10 mouse cellular contexts compared by ENCODE assay signal in genomic region chr8:70634066-70634465, GRCm38 (mm10). TPM values are rescaled to one million over a fixed set of nuclear protein-coding genes. Genes with fewer than 3 reads are reported as not detected.
DNase-seq lines count a peak whose midpoint lies in the region; ATAC-seq and TF ChIP-seq lines count a peak whose summit lies in the region.
"Had no signal": no experiment of that assay in that cellular context is flagged by ENCODE, and none has a peak within 500 bp of the region (broad histone marks: within the 10 kb centered on the region; RNA-seq: fewer than 3 reads in every experiment).

No protein-coding gene starts in this region.

- no peak overlapping the region for H3K4me3 ChIP-seq in liver, embryonic 11.5 days (ENCODE audit: low read depth, low read length)
- H3K4me3 ChIP-seq in kidney, embryonic 16.5 days (ENCODE audit: low read length) = no peak overlapping the region
- no peak overlapping the region for H3K4me3 ChIP-seq in macrophage (ENCODE audit: inconsistent target)
- no peak overlapping the region for H3K4me3 ChIP-seq in cerebellum, adult 2 months (replicated peaks; ENCODE audit: insufficient read depth, low read depth, low read length)
- H3K4me3 ChIP-seq in midbrain, embryonic 14.5 days (replicated peaks; ENCODE audit: low read depth, low read length) = no peak overlapping the region
- H3K4me3 ChIP-seq: embryonic facial prominence, embryonic 13.5 days had no signal

- no peaks in the 10 kb centered on the region for H3K36me3 ChIP-seq in liver, embryonic 11.5 days (ENCODE audit: control insufficient read depth, insufficient read depth, low read length)
- H3K36me3 ChIP-seq in kidney, embryonic 16.5 days (ENCODE audit: insufficient read depth, low read length) = no peaks in the 10 kb centered on the region
- no peaks in the 10 kb centered on the region for H3K36me3 ChIP-seq in macrophage (ENCODE audit: inconsistent target)
- H3K36me3 ChIP-seq in midbrain, embryonic 14.5 days (ENCODE audit: control insufficient read depth, insufficient read depth, low read length) = no peaks in the 10 kb centered on the region
- H3K36me3 ChIP-seq: embryonic facial prominence, embryonic 13.5 days had no signal

- no peak for ATAC-seq in liver, embryonic 11.5 days (replicated peaks; ENCODE audit: low FRiP score)
- no peak for ATAC-seq in kidney, embryonic 16.5 days (ENCODE audit: low FRiP score, low TSS enrichment)
- ATAC-seq in midbrain, embryonic 14.5 days (ENCODE audit: low FRiP score, low TSS enrichment) = no peak

- no peak overlapping the region for H3K9ac ChIP-seq in liver, embryonic 11.5 days (ENCODE audit: low read depth, low read length)
- 0 out of 2 replicates have a peak overlapping the region, but pooled peaks have one; percentile 2 for H3K9ac ChIP-seq in kidney, embryonic 16.5 days (replicated peaks; ENCODE audit: low read length)
- H3K9ac ChIP-seq in midbrain, embryonic 14.5 days (replicated peaks; ENCODE audit: low read length) = no peak overlapping the region
- H3K9ac ChIP-seq: embryonic facial prominence, embryonic 13.5 days; liver, embryonic 14.5 days had no signal

- H3K4me2 ChIP-seq in liver, embryonic 11.5 days = no peak overlapping the region
- no peak overlapping the region for H3K4me2 ChIP-seq in kidney, embryonic 16.5 days (replicated peaks; ENCODE audit: low read depth, low read length)
- H3K4me2 ChIP-seq in midbrain, embryonic 14.5 days (ENCODE audit: low read length) = no peak overlapping the region
- H3K4me2 ChIP-seq: embryonic facial prominence, embryonic 13.5 days had no signal

- 47% methylated on average over 6 of the region's 6 CpGs for WGBS in liver, embryonic 11.5 days
- WGBS in kidney, embryonic 16.5 days = 38% methylated on average over 6 of the region's 6 CpGs
- 26% methylated on average over 6 of the region's 6 CpGs for WGBS in macrophage (ENCODE audit: missing documents)
- 43% methylated on average over 6 of the region's 6 CpGs for WGBS in cerebellum, adult 2 months
- WGBS in midbrain, embryonic 14.5 days = 64% methylated on average over 6 of the region's 6 CpGs

- TF ChIP-seq POLR2A in cerebellum, adult 2 months (IDR thresholded peaks at IDR 0.05; ENCODE audit: borderline replicate concordance, insufficient read depth, low read length) = no peak

- TF ChIP-seq CTCF in cerebellum, adult 2 months (IDR thresholded peaks at IDR 0.05; ENCODE audit: borderline replicate concordance, insufficient read depth, low read depth, low read length) = no peak

- H3K27ac ChIP-seq in liver, embryonic 11.5 days (ENCODE audit: low read depth, low read length) = no peak overlapping the region
- peak overlapping the region; percentile 0; the same call in 1 of the 2 replicates for H3K27ac ChIP-seq in kidney, embryonic 16.5 days (ENCODE audit: low read length)
- peak overlapping the region; percentile 97 for H3K27ac ChIP-seq in macrophage
- H3K27ac ChIP-seq in cerebellum, adult 2 months (ENCODE audit: insufficient read depth, low read length) = no peak overlapping the region
- H3K27ac ChIP-seq in midbrain, embryonic 14.5 days (replicated peaks; ENCODE audit: low read depth, low read length) = no peak overlapping the region
- H3K27ac ChIP-seq: embryonic facial prominence, embryonic 13.5 days had no signal

- H3K9me3 ChIP-seq in liver, embryonic 11.5 days (ENCODE audit: control insufficient read depth, low read length) = no peaks in the 10 kb centered on the region
- no peaks in the 10 kb centered on the region for H3K9me3 ChIP-seq in kidney, embryonic 16.5 days (ENCODE audit: low read length)
- H3K9me3 ChIP-seq in midbrain, embryonic 14.5 days (ENCODE audit: control insufficient read depth, low read length) = no peaks in the 10 kb centered on the region
- H3K9me3 ChIP-seq: embryonic facial prominence, embryonic 13.5 days had no signal

- intact Hi-C loops in gastrocnemius, postnatal 14 days (cut with DNase I; ENCODE audit: low total_unique reads) = no loop called here

- peaks cover 48% of the 10 kb centered on the region for H3K4me1 ChIP-seq in liver, embryonic 11.5 days (replicated peaks; ENCODE audit: control insufficient read depth, insufficient read depth, low read length)
- H3K4me1 ChIP-seq in kidney, embryonic 16.5 days (ENCODE audit: insufficient read depth, low read length) = peaks cover 59% of the 10 kb centered on the region
- no peaks in the 10 kb centered on the region for H3K4me1 ChIP-seq in cerebellum, adult 2 months (ENCODE audit: control insufficient read depth, insufficient read depth, low read length)
- H3K4me1 ChIP-seq in midbrain, embryonic 14.5 days (ENCODE audit: control insufficient read depth, insufficient read depth, low read length) = peaks cover 15% of the 10 kb centered on the region

- peak; percentile 65 for DNase-seq in liver
- no peak for DNase-seq in liver, embryonic 11.5 days (ENCODE audit: low spot score)
- peak; percentile 59 for DNase-seq in gastrocnemius, postnatal 14 days
- DNase-seq in cerebellum, adult 9-10 months = no peak
- no peak for DNase-seq in cerebellum, adult 2 months
- no peak for DNase-seq in midbrain, embryonic 14.5 days

- H3K27me3 ChIP-seq in liver, embryonic 11.5 days (replicated peaks; ENCODE audit: control insufficient read depth, insufficient read depth, low read length) = peaks cover 9% of the 10 kb centered on the region; the same call in 1 of the 2 replicates
- H3K27me3 ChIP-seq in kidney, embryonic 16.5 days (ENCODE audit: insufficient read depth, low read length) = no peaks in the 10 kb centered on the region
- no peaks in the 10 kb centered on the region for H3K27me3 ChIP-seq in cerebellum, adult 2 months (ENCODE audit: control insufficient read depth, insufficient read depth, low read length)
- H3K27me3 ChIP-seq in midbrain, embryonic 14.5 days (ENCODE audit: control insufficient read depth, insufficient read depth, low read length) = 0 out of 2 replicates have a peak, but pooled peaks cover 6% of the 10 kb centered on the region

- H3K79me2 ChIP-seq in macrophage (ENCODE audit: inconsistent target) = peaks cover 13% of the 10 kb centered on the region

RNA-seq across cellular contexts. Expression of gene Gdf15, which starts 1.8 kb away (rescaled TPM):
- 4.2 and 4.9 TPM in 2 replicates for polyA plus RNA-seq in liver, embryonic 11.5 days (2014; fragmentation: Nextera tagmentation; extraction: Ambion mirVana)
- total RNA-seq in gastrocnemius, postnatal 14 days (2021) = not detected
- 1.0 and 1.2 TPM in 2 replicates for polyA plus RNA-seq in kidney, embryonic 16.5 days (2015; fragmentation: Nextera tagmentation; extraction: Ambion mirVana)
- 100 to 1,000 TPM in 12 of 26 experiments, 10 to 100 TPM in 13, 1 to 10 TPM in 1; 7.8 to 467 (median 92.6) TPM for total RNA-seq in macrophage (2018; cell fraction: chromatin; rRNA removed)
- 1,000 to 10,000 TPM in 6 of 26 experiments, 100 to 1,000 TPM in 15, 10 to 100 TPM in 5; 69.9 to 1,947 (median 332) TPM for total RNA-seq in macrophage (2018; cell fraction: cytosol; rRNA removed)
- total RNA-seq in macrophage (2018; cell fraction: nucleus; rRNA removed) = 1,000 to 10,000 TPM in 7 of 26 experiments, 100 to 1,000 TPM in 16, 10 to 100 TPM in 3; 89.0 to 1,533 (median 505) TPM
- 24.3 to 124 TPM (median 74.3 TPM) in 3 replicates for polyA plus RNA-seq in macrophage (2018)
- 0.28 and 0.51 TPM in 2 replicates for polyA plus RNA-seq in cerebellum, adult 2 months (2012; rRNA removed)
- 0.16 and 0.20 TPM in 2 replicates for polyA plus RNA-seq in midbrain, embryonic 14.5 days (2014; fragmentation: Nextera tagmentation; extraction: Ambion mirVana)

RNA-seq across cellular contexts. Expression of gene Lrrc25, which starts 18.1 kb away (rescaled TPM):
- polyA plus RNA-seq in liver, embryonic 11.5 days (2014; fragmentation: Nextera tagmentation; extraction: Ambion mirVana) = 4.5 and 5.3 TPM in 2 replicates
- under 1 TPM; 0.53 to 0.88 TPM for total RNA-seq in gastrocnemius, postnatal 14 days (2021)
- 1.8 and 1.9 TPM in 2 replicates for polyA plus RNA-seq in kidney, embryonic 16.5 days (2015; fragmentation: Nextera tagmentation; extraction: Ambion mirVana)
- total RNA-seq in macrophage (2018; cell fraction: chromatin; rRNA removed) = 100 to 1,000 TPM in 7 of 26 experiments, 10 to 100 TPM in 19; 21.1 to 149 (median 77.4) TPM
- 100 to 1,000 TPM in 25 of 26 experiments, 10 to 100 TPM in 1; 89.3 to 365 (median 193) TPM for total RNA-seq in macrophage (2018; cell fraction: cytosol; rRNA removed)
- 100 to 1,000 TPM in 23 of 26 experiments, 10 to 100 TPM in 3; 63.8 to 384 (median 181) TPM for total RNA-seq in macrophage (2018; cell fraction: nucleus; rRNA removed)
- polyA plus RNA-seq in macrophage (2018) = 104 to 230 TPM (median 156 TPM) in 3 replicates
- polyA plus RNA-seq in cerebellum, adult 2 months (2012; rRNA removed) = 0.30 and 0.33 TPM in 2 replicates
- polyA plus RNA-seq in midbrain, embryonic 14.5 days (2014; fragmentation: Nextera tagmentation; extraction: Ambion mirVana) = 0.34 and 1.1 TPM in 2 replicates

RNA-seq across cellular contexts. Expression of gene Ssbp4, which starts 25.4 kb away (rescaled TPM):
- 144 and 173 TPM in 2 replicates for polyA plus RNA-seq in liver, embryonic 11.5 days (2014; fragmentation: Nextera tagmentation; extraction: Ambion mirVana)
- 10 to 100 TPM; 22.9 to 25.7 TPM for total RNA-seq in gastrocnemius, postnatal 14 days (2021)
- polyA plus RNA-seq in kidney, embryonic 16.5 days (2015; fragmentation: Nextera tagmentation; extraction: Ambion mirVana) = 133 and 149 TPM in 2 replicates
- 100 to 1,000 TPM in 19 of 26 experiments, 10 to 100 TPM in 7; 38.7 to 250 (median 142) TPM for total RNA-seq in macrophage (2018; cell fraction: chromatin; rRNA removed)
- 100 to 1,000 TPM in 25 of 26 experiments, 10 to 100 TPM in 1; 92.7 to 165 (median 127) TPM for total RNA-seq in macrophage (2018; cell fraction: cytosol; rRNA removed)
- 100 to 1,000 TPM in 8 of 26 experiments, 10 to 100 TPM in 18; 37.5 to 190 (median 88.4) TPM for total RNA-seq in macrophage (2018; cell fraction: nucleus; rRNA removed)
- polyA plus RNA-seq in macrophage (2018) = 71.4 to 137 TPM (median 122 TPM) in 3 replicates
- 172 and 181 TPM in 2 replicates for polyA plus RNA-seq in cerebellum, adult 2 months (2012; rRNA removed)
- polyA plus RNA-seq in midbrain, embryonic 14.5 days (2014; fragmentation: Nextera tagmentation; extraction: Ambion mirVana) = 172 and 213 TPM in 2 replicates

RNA-seq across cellular contexts. Expression of gene Pgpep1, which starts 26.1 kb away (rescaled TPM):
- polyA plus RNA-seq in liver, embryonic 11.5 days (2014; fragmentation: Nextera tagmentation; extraction: Ambion mirVana) = 33.7 and 34.6 TPM in 2 replicates
- 10 to 100 TPM; 18.2 to 21.6 TPM for total RNA-seq in gastrocnemius, postnatal 14 days (2021)
- 88.5 TPM in 2 replicates for polyA plus RNA-seq in kidney, embryonic 16.5 days (2015; fragmentation: Nextera tagmentation; extraction: Ambion mirVana)
- total RNA-seq in macrophage (2018; cell fraction: chromatin; rRNA removed) = 10 to 100 TPM in 25 of 26 experiments, 1 to 10 TPM in 1; 8.5 to 30.1 (median 21.1) TPM
- total RNA-seq in macrophage (2018; cell fraction: cytosol; rRNA removed) = 10 to 100 TPM; 19.1 to 38.4 (median 30.7) TPM
- total RNA-seq in macrophage (2018; cell fraction: nucleus; rRNA removed) = 10 to 100 TPM; 12.7 to 46.1 (median 25.0) TPM
- polyA plus RNA-seq in macrophage (2018) = 19.1 to 57.8 TPM (median 24.3 TPM) in 3 replicates
- polyA plus RNA-seq in cerebellum, adult 2 months (2012; rRNA removed) = 28.3 and 32.5 TPM in 2 replicates
- polyA plus RNA-seq in midbrain, embryonic 14.5 days (2014; fragmentation: Nextera tagmentation; extraction: Ambion mirVana) = 86.9 and 95.8 TPM in 2 replicates

RNA-seq across cellular contexts. Expression of gene Lsm4, which starts 39.0 kb away (rescaled TPM):
- polyA plus RNA-seq in liver, embryonic 11.5 days (2014; fragmentation: Nextera tagmentation; extraction: Ambion mirVana) = 342 and 357 TPM in 2 replicates
- 10 to 100 TPM; 65.9 to 77.0 TPM for total RNA-seq in gastrocnemius, postnatal 14 days (2021)
- polyA plus RNA-seq in kidney, embryonic 16.5 days (2015; fragmentation: Nextera tagmentation; extraction: Ambion mirVana) = 272 and 281 TPM in 2 replicates
- 10 to 100 TPM in 20 of 26 experiments, 1 to 10 TPM in 6; 2.7 to 27.9 (median 15.6) TPM for total RNA-seq in macrophage (2018; cell fraction: chromatin; rRNA removed)
- 10 to 100 TPM; 43.2 to 69.6 (median 58.9) TPM for total RNA-seq in macrophage (2018; cell fraction: cytosol; rRNA removed)
- 10 to 100 TPM; 14.4 to 45.5 (median 23.0) TPM for total RNA-seq in macrophage (2018; cell fraction: nucleus; rRNA removed)
- polyA plus RNA-seq in macrophage (2018) = 47.7 to 66.4 TPM (median 48.9 TPM) in 3 replicates
- 113 and 117 TPM in 2 replicates for polyA plus RNA-seq in cerebellum, adult 2 months (2012; rRNA removed)
- polyA plus RNA-seq in midbrain, embryonic 14.5 days (2014; fragmentation: Nextera tagmentation; extraction: Ambion mirVana) = 175 and 201 TPM in 2 replicates

Comparison
In these comparisons a context has a peak if more than half of its experiments do, and no peak if none do; other contexts are left out.
1. DNase-seq: peak in liver (single experiment) and gastrocnemius, postnatal 14 days (single experiment); none in liver, embryonic 11.5 days (single experiment), cerebellum, adult 9-10 months (single experiment), cerebellum, adult 2 months (0 of 2) and midbrain, embryonic 14.5 days (single experiment).
2. H3K27ac ChIP-seq: peak in kidney, embryonic 16.5 days (single experiment) and macrophage (single experiment); none in liver, embryonic 11.5 days (single experiment), cerebellum, adult 2 months (single experiment) and midbrain, embryonic 14.5 days (single experiment).
3. RNA of gene Lrrc25, which starts 18.1 kb away (polyA plus RNA-seq): 104 to 230 TPM in macrophage; 4.5 to 5.3 TPM in liver, embryonic 11.5 days, 1.8 to 1.9 TPM in kidney, embryonic 16.5 days, 0.34 to 1.1 TPM in midbrain, embryonic 14.5 days and 0.30 to 0.33 TPM in cerebellum, adult 2 months; every median in the first group is over 10 times any median in the second.